ENCODE assay signal across 21 mouse cellular contexts in genomic region chrX:36523729-36524128, GRCm38 (mm10). TPM values are rescaled to one million over a fixed set of nuclear protein-coding genes. Genes with fewer than 3 reads are reported as not detected.
DNase-seq lines count a peak whose midpoint lies in the region; ATAC-seq and TF ChIP-seq lines count a peak whose summit lies in the region.
"Had no signal": no experiment of that assay in that cellular context is flagged by ENCODE, and none has a peak within 500 bp of the region (broad histone marks: within the 10 kb centered on the region; RNA-seq: fewer than 3 reads in every experiment).

No protein-coding gene starts in this region.

- no peak for TF ChIP-seq RAD21 in MEL (IDR thresholded peaks at IDR 0.05; ENCODE audit: low read depth, low read length)

- TF ChIP-seq CTCF in MEL (IDR thresholded peaks at IDR 0.05 in 2 of 3, conservative IDR thresholded peaks at IDR 0.05 in 1 of 3; ENCODE audit: control insufficient read depth in 1 of 3, insufficient read depth in 1 of 3, low read depth in 2 of 3, low read length in 3 of 3, poor library complexity in 1 of 3, severe bottlenecking in 1 of 3) = no peak

- peak; percentile 25 for DNase-seq in MEL (ENCODE audit: low read depth, low spot score)
- peak; percentile 6 for DNase-seq in MEL-GATA-1-ER (ENCODE audit: extremely low read depth, low read depth)
- no peak for DNase-seq in cerebellum, postnatal 10 days
- no peak for DNase-seq in right cerebral cortex, postnatal 36 days (ENCODE audit: low spot score in 2 of 2)
- DNase-seq in urinary bladder, postnatal 25 days (ENCODE audit: low spot score) = no peak
- DNase-seq: adrenal gland, adult 2 months; adrenal gland, postnatal 10 days; adrenal gland, postnatal 25 days; cerebellum, adult 11 months; cerebellum, adult 18-20 months; cerebellum, adult 9-11 months; cerebellum, postnatal 25 days; embryo, embryonic 11 days had no signal

- ATAC-seq in megakaryocyte progenitor cell, adult 5-6 weeks (replicated peaks; ENCODE audit: poor library complexity) = peak; percentile 81
- ATAC-seq: forebrain, embryonic 14.5 days; forebrain, embryonic 16.5 days had no signal

- H3K9me3 ChIP-seq in MEL (replicated peaks; ENCODE audit: insufficient read depth, low read length) = no peaks in the 10 kb centered on the region
- H3K9me3 ChIP-seq: embryonic facial prominence, embryonic 12.5 days; embryonic facial prominence, embryonic 15.5 days; forebrain, embryonic 10.5 days; forebrain, embryonic 12.5 days had no signal

- H3K27ac ChIP-seq in MEL (ENCODE audit: control insufficient read depth, low read depth, low read length) = no peak overlapping the region
- H3K27ac ChIP-seq: embryonic facial prominence, embryonic 12.5 days; embryonic facial prominence, embryonic 15.5 days; forebrain, embryonic 10.5 days; forebrain, embryonic 12.5 days had no signal

- H3K27me3 ChIP-seq in MEL (ENCODE audit: control insufficient read depth in 1 of 2, insufficient read depth in 2 of 2, low read length in 2 of 2) = no peaks in the 10 kb centered on the region
- H3K27me3 ChIP-seq: embryonic facial prominence, embryonic 12.5 days; embryonic facial prominence, embryonic 15.5 days; forebrain, embryonic 12.5 days had no signal

- H3K79me2 ChIP-seq in MEL (ENCODE audit: control insufficient read depth, insufficient read depth, low read length, poor library complexity) = no peaks in the 10 kb centered on the region

- H3K36me3 ChIP-seq in MEL (ENCODE audit: control insufficient read depth in 1 of 2, insufficient read depth in 2 of 2, low read length in 2 of 2) = 0 out of 4 replicates have a peak, but pooled peaks cover 0 to 2% of the 10 kb centered on the region in 2 experiments
- H3K36me3 ChIP-seq: embryonic facial prominence, embryonic 12.5 days; embryonic facial prominence, embryonic 15.5 days; forebrain, embryonic 10.5 days; forebrain, embryonic 12.5 days had no signal

- TF ChIP-seq POLR2A in MEL (IDR thresholded peaks at IDR 0.05; ENCODE audit: control insufficient read depth in 1 of 2, insufficient read depth in 1 of 2, low read depth in 1 of 2, low read length in 2 of 2, poor library complexity in 1 of 2) = no peak

- no peak for TF ChIP-seq EP300 in MEL (IDR thresholded peaks at IDR 0.05; ENCODE audit: low read depth in 1 of 2, low read length in 2 of 2)

- H3K4me3 ChIP-seq in MEL (ENCODE audit: control insufficient read depth in 1 of 2, insufficient read depth in 1 of 2, low read depth in 2 of 2, low read length in 2 of 2) = no peak overlapping the region
- H3K4me3 ChIP-seq: embryonic facial prominence, embryonic 12.5 days; embryonic facial prominence, embryonic 15.5 days; erythroblast, embryonic 14.5 days; forebrain, embryonic 10.5 days; forebrain, embryonic 12.5 days had no signal

- no peak overlapping the region for H3K9ac ChIP-seq in MEL (ENCODE audit: control insufficient read depth, low read depth, low read length, poor library complexity, severe bottlenecking)
- H3K9ac ChIP-seq: embryonic facial prominence, embryonic 12.5 days; embryonic facial prominence, embryonic 15.5 days; forebrain, embryonic 12.5 days had no signal

- peaks cover 0 to 3% of the 10 kb centered on the region in 2 experiments; a peak in 1 of 4 replicates for H3K4me1 ChIP-seq in MEL (ENCODE audit: control insufficient read depth in 1 of 2, insufficient read depth in 2 of 2, low read length in 2 of 2)
- H3K4me1 ChIP-seq: embryonic facial prominence, embryonic 12.5 days; embryonic facial prominence, embryonic 15.5 days; forebrain, embryonic 10.5 days; forebrain, embryonic 12.5 days had no signal

TF ChIP-seq in MEL, 35 proteins besides CTCF, POLR2A, EP300 and RAD21:
- TF ChIP-seq USF1 (IDR thresholded peaks at IDR 0.05; ENCODE audit: low read depth, low read length) = no peak
- no peak for TF ChIP-seq TAL1 (IDR thresholded peaks at IDR 0.05; ENCODE audit: low read length)
- no peak for TF ChIP-seq ZNF384 (IDR thresholded peaks at IDR 0.05; ENCODE audit: low read depth, low read length)
- no peak for TF ChIP-seq MEF2A (IDR thresholded peaks at IDR 0.05; ENCODE audit: extremely low read depth, insufficient replicate concordance, low read depth, low read length, poor library complexity, severe bottlenecking)
- no peak for TF ChIP-seq MAX (IDR thresholded peaks at IDR 0.05; ENCODE audit: low read length)
- TF ChIP-seq MAZ (IDR thresholded peaks at IDR 0.05; ENCODE audit: low read depth, low read length) = no peak
- TF ChIP-seq GATA1 (IDR thresholded peaks at IDR 0.05; ENCODE audit: low read depth, low read length) = no peak
- no peak for TF ChIP-seq UBTF (IDR thresholded peaks at IDR 0.05; ENCODE audit: borderline replicate concordance, insufficient read depth, low read depth, low read length)
- no peak for TF ChIP-seq SIN3A (IDR thresholded peaks at IDR 0.05; ENCODE audit: low read length)

RNA-seq across cellular contexts. Expression of gene Gm14569, which starts 32.1 kb away (rescaled TPM):
- not detected in 2 replicates for total RNA-seq in MEL (2012; rRNA removed)
- polyA plus RNA-seq in MEL (2012; ENCODE audit: insufficient read depth in 1 of 2, insufficient read length in 2 of 2, low read depth in 1 of 2, low replicate concordance in 2 of 2, missing spikeins in 1 of 2) = under 1 TPM in 1 of 2 experiments, not detected in 1; 0.01 TPM
- total RNA-seq in megakaryocyte progenitor cell, adult 5-6 weeks (2015) = not detected in 2 replicates
- total RNA-seq in megakaryocyte progenitor cell, adult 5-6 weeks (2017) = not detected in 2 replicates
- polyA plus RNA-seq: adrenal gland, adult 2 months; embryonic facial prominence, embryonic 12.5 days; embryonic facial prominence, embryonic 15.5 days; erythroblast, embryonic 14.5 days; forebrain, embryonic 10.5 days; forebrain, embryonic 12.5 days; forebrain, embryonic 14.5 days; forebrain, embryonic 16.5 days had no signal

Comparison
In these comparisons a context has a peak if more than half of its experiments do, and no peak if none do; other contexts are left out.
1. DNase-seq: peak in MEL (single experiment) and MEL-GATA-1-ER (single experiment); none in cerebellum, postnatal 10 days (0 of 2), right cerebral cortex, postnatal 36 days (0 of 2) and urinary bladder, postnatal 25 days (single experiment).